Mouse (Mus musculus): ENCODE results near the gene Plaa.

Gene Plaa

DNA sequence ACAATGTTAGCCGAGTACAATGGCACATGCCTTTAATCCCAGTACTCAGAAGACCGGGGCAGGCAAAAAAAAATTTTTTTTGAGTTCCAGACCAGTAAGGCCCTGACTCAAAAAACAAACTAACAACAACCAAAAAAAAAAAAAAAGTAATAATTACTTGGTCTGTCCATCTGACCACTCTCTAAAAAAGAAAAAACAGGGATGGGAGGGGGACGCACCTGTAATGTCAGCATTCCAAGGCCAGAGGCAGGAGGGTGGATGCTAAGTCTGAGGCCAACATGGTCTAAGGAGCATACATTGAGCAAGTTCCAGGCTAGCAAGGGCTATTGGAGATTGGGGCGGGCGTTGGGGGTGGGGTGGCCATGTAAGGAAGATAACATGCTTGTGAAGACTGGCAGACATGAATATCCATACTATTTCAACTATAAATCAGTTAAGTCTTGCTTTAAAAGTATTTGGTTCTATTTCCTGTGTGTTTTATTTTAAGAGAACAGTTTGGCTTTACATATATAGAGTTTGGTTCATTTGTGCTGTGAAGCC is 48.0 kb downstream of the Plaa start:
- no peak for DNase-seq (ENCODE audit: low spot score)

DNA sequence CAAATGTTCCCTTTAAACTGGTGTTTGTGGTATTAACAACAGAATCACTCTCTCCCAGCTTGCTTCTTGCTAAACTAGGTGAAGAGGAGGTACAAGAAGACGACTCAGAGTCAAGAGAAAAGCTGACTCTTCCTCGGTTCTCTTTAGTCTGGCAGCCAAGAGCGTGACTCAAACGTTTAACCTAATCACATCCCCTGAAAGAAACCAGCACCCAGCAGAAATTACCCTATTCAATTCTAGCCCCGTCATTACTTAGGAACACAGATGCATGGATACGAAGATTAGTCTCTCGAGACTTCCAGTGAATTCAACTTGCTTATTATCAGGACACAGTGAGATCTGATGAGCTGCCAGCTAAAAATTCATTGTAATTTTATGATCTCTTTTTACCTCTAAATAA is 58.7 kb downstream of the Plaa start:
- DNase-seq (ENCODE audit: low spot score), result no peak

DNA sequence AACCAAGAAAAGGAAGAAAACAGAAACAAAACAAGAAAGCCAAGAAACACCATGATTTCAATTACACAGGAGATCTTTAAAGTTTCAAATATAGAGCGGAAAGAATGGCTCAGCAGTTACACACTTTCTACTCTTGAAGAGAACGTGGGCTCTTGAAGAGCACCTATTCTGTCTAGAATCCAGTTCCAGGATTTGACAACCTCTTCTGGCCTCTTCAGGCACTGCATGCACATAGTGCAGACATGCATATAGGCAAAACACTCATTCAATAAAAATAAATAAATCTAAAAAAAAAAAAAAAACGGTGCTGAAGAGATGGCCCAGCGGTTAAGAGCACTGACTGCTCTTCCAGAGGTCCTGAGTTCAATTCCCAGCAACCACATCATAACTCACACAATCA is 60.0 kb downstream of the Plaa start:
- DNase-seq (ENCODE audit: low spot score), result no peak

DNA sequence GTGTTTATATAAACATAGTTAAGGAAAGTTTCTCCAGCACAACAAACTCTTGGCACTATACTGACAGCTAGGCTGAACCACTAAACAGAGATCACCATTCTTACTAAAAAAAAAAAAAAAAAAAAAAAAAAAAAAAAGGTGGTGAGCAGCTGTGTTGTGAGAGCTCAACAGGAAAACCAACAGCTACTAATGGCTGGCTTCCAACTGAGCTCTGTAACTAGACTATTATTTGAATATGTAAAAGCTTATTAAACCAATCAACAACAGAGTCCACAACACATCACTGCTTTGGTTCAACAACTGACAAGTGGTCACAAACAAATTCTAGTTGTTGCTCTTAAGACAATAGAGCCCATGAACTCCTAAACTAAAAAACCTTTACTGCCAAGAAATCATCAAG is 69.8 kb downstream of the Plaa start:
- no peak for DNase-seq (ENCODE audit: low spot score)

DNA sequence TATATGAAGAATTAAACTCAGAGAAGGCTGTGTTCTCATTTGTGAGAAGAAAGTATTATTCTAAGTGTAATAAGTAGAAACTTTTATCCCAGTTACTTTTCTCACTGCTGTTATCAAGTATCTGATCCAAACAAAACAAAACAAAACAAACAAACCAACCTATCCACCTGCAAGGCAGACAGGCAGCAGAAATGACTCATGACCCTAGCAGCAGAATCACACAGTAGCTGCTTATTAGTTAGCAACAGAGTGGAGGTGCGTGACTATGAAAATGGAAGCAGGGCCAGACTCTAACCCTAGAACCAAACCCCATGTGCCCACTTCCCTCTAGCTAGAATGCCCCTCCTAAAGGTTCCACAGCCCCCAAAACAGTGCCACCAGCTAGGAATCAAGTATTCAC is 73.6 kb downstream of the Plaa start:
- DNase-seq (ENCODE audit: low spot score), result no peak

DNA sequence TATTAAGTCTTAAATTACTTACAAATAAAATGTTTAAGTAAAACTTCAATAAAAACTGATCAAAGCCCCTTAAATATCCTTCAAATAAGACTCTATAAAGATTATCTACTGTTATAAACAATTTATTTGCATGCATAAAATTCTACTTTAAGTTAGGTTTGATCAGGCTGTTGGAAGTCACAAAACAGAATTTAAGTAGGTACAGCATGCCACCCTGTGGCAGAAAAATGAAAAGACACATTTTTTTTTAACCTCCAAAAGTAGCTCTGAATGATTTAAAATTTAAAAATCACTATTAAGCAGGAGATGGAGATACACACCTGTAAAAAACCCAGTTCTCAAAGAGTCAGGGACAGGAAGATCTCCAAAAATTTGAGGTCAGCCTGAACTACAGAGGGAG is 79.7 kb downstream of the Plaa start:
- DNase-seq (ENCODE audit: low spot score), result no peak

DNA sequence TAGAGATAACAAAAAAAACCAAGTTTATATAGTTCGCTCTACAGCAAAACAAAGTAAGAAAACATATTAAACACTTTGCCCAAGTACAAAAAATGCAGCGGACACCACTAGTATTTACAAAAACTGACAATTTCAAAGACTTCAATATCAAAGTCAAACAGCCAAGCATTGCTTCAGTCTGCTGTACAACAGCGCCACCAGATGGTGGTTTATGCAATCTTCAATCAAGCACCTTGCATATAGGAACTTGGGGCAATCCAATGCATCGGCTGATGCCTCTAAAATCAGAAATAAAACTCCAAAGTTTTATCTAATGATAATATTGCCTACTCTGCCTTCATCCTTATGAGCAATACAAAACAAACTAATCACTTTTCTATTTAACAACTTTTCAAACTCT is 85.4 kb downstream of the Plaa start:
- peak; percentile 11 for DNase-seq (ENCODE audit: low spot score)

Data from layer of hippocampus, adult 9-10 months (tissue).